Mouse (Mus musculus) forebrain, embryonic 11.5 days (tissue): ENCODE results near the gene Gm34653. TPM values are rescaled to one million over a fixed set of nuclear protein-coding genes. Genes with fewer than 3 reads are reported as not detected.
A peak's percentile ranks its signal among the peaks of the same experiment; 100 is the strongest.
"Not testable (repeated sequence)": the region's sequence is repeated elsewhere in the genome, so short reads cannot be mapped to it uniquely, and the experiment has no call there.

ENCODE experiments used
- ATAC-seq: fragments of 200-750 bp; cut with Nextera tagmentation; replicated peaks from 2 replicates; pipeline ENCODE4 v1.8.0; 2017; ENCODE audit warnings: moderate TSS enrichment; ENCODE audit not compliant: low FRiP score
- DNase-seq: peaks from one replicate; pipeline ENCODE4 v3.0.0-alpha.2; 2017; ENCODE audit warnings: low spot score
- H3K27ac ChIP-seq: fragments of 300-500 bp; sonication (generic); 2 replicates; pipeline ENCODE4 v1.5.1; 2014; ENCODE audit warnings: low read depth, low read length
- H3K27me3 ChIP-seq: fragments of 300-500 bp; sonication (generic); 2 replicates; pipeline ENCODE4 v1.6.1; 2014; ENCODE audit warnings: mild to moderate bottlenecking, low read length, mixed read lengths; ENCODE audit not compliant: control insufficient read depth, insufficient read depth
- H3K36me3 ChIP-seq: fragments of 300-500 bp; sonication (generic); 2 replicates; pipeline ENCODE4 v1.6.1; 2014; ENCODE audit warnings: mild to moderate bottlenecking, low read length, moderate library complexity, mixed read lengths; ENCODE audit not compliant: control insufficient read depth, insufficient read depth
- H3K4me1 ChIP-seq: fragments of 300-500 bp; sonication (generic); replicated peaks from 2 replicates; pipeline ENCODE4 v1.6.1; 2014; ENCODE audit warnings: low read length, mixed read lengths; ENCODE audit not compliant: control insufficient read depth, insufficient read depth
- H3K4me2 ChIP-seq: fragments of 300-500 bp; sonication (generic); 2 replicates; pipeline ENCODE4 v1.6.1; 2014; ENCODE audit warnings: low read depth, mild to moderate bottlenecking, low read length, moderate library complexity, mixed read lengths; ENCODE audit not compliant: severe bottlenecking
- H3K4me3 ChIP-seq: fragments of 300-500 bp; sonication (generic); 2 replicates; pipeline ENCODE4 v1.5.1; 2014; ENCODE audit warnings: low read depth, low read length
- H3K9ac ChIP-seq: fragments of 300-500 bp; sonication (generic); 2 replicates; pipeline ENCODE4 v1.6.1; 2014; ENCODE audit warnings: low read length
- H3K9me3 ChIP-seq: fragments of 300-500 bp; sonication (generic); 2 replicates; pipeline ENCODE4 v1.6.1; 2016; ENCODE audit warnings: low read length, mixed read lengths; ENCODE audit not compliant: control insufficient read depth
- WGBS: fragments of 180-500 bp; shearing (Covaris S2); extraction: QIAGEN DNeasy Blood & Tissue Kit; methylation state at CpG from one replicate; pipeline ENCODE4 v1.1.7; 2014; 5-methylcytosine and 5-hydroxymethylcytosine counted together
- polyA plus RNA-seq: library from polyadenylated mRNA; unstranded; fragments of >200 nt; fragmentation: Nextera tagmentation; extraction: Ambion mirVana; gene quantifications from 2 replicates; pipeline ENCODE4 v1.2.1, GENCODE M21; 2014

The Gm34653 gene
- not detected in 2 replicates for polyA plus RNA-seq

- not testable (repeated sequence) for H3K9me3 ChIP-seq, DNase-seq, H3K4me2 ChIP-seq, ATAC-seq, H3K4me1 ChIP-seq, H3K27me3 ChIP-seq, H3K36me3 ChIP-seq, H3K4me3 ChIP-seq, H3K9ac ChIP-seq, H3K27ac ChIP-seq
- WGBS, result 75% methylated on average over 11 of the region's 11 CpGs
Measured at GRCm38 (mm10) chr2:34832766-34833457, at the start of gene Gm34653. Gm34653 (plus strand) TSS chr2:34833007.

- no peak overlapping the region for H3K9ac ChIP-seq
- no peak overlapping the region for H3K4me3 ChIP-seq
- no peaks in the 10 kb centered on the region for H3K9me3 ChIP-seq
- no peaks in the 10 kb centered on the region for H3K4me1 ChIP-seq
- ATAC-seq (no peak), DNase-seq (no peak)
- peaks cover 12% of the 10 kb centered on the region for H3K36me3 ChIP-seq
- 93% methylated on average over 14 of the region's 14 CpGs for WGBS
- no peak overlapping the region for H3K27ac ChIP-seq
- H3K4me2 ChIP-seq, result no peak overlapping the region
- H3K27me3 ChIP-seq, result no peaks in the 10 kb centered on the region
Measured at GRCm38 (mm10) chr2:34783064-34784020, 49.5 kb upstream of the Gm34653 start.

GRCm38 (mm10) chr2:34784085-34784484, 48.7 kb upstream of the Gm34653 start:
- peak; percentile 70 for DNase-seq
- H3K9ac ChIP-seq, result no peak overlapping the region
- H3K36me3 ChIP-seq, result peaks cover 12% of the 10 kb centered on the region
- ATAC-seq, result no peak
- WGBS, result 75% methylated on average over 2 of the region's 2 CpGs
- no peak overlapping the region for H3K27ac ChIP-seq
- no peaks in the 10 kb centered on the region for H3K4me1 ChIP-seq
- H3K4me2 ChIP-seq, result no peak overlapping the region
- H3K4me3 ChIP-seq, result no peak overlapping the region
- no peaks in the 10 kb centered on the region for H3K27me3 ChIP-seq
- H3K9me3 ChIP-seq, result no peaks in the 10 kb centered on the region

GRCm38 (mm10) chr2:34790282-34790681, 42.5 kb upstream of the Gm34653 start:
- Histone ChIP-seq H3K36me3 (peaks cover 2% of the 10 kb centered on the region; the same call in 1 of the 2 replicates), H3K4me1 (no peaks in the 10 kb centered on the region), H3K4me3 (no peak overlapping the region), H3K27ac (no peak overlapping the region), H3K27me3 (no peaks in the 10 kb centered on the region), H3K9me3 (no peaks in the 10 kb centered on the region), H3K9ac (no peak overlapping the region), H3K4me2 (no peak overlapping the region)
- 95% methylated on average over 8 of the region's 8 CpGs for WGBS
- DNase-seq, result no peak
- ATAC-seq, result no peak

GRCm38 (mm10) chr2:34792543-34792942, 40.3 kb upstream of the Gm34653 start:
- 94% methylated on average over 2 of the region's 2 CpGs for WGBS
- H3K27ac ChIP-seq, H3K9me3 ChIP-seq, DNase-seq, H3K9ac ChIP-seq, H3K36me3 ChIP-seq, H3K27me3 ChIP-seq, H3K4me3 ChIP-seq, H3K4me2 ChIP-seq, H3K4me1 ChIP-seq, ATAC-seq: not testable (repeated sequence)

GRCm38 (mm10) chr2:34794511-34794910, 38.3 kb upstream of the Gm34653 start:
- no peaks in the 10 kb centered on the region; the same call in 1 of the 2 replicates for H3K36me3 ChIP-seq
- H3K9ac ChIP-seq, result no peak overlapping the region
- no peaks in the 10 kb centered on the region for H3K27me3 ChIP-seq
- no peak overlapping the region for H3K27ac ChIP-seq
- DNase-seq, result no peak
- WGBS, result 93% methylated on average over 2 of the region's 2 CpGs
- H3K9me3 ChIP-seq, result no peaks in the 10 kb centered on the region
- H3K4me3 ChIP-seq, result no peak overlapping the region
- no peak for ATAC-seq
- no peaks in the 10 kb centered on the region for H3K4me1 ChIP-seq
- no peak overlapping the region for H3K4me2 ChIP-seq

GRCm38 (mm10) chr2:34795426-34795825, 37.4 kb upstream of the Gm34653 start:
- 93% methylated on average over 7 of the region's 7 CpGs for WGBS
- ATAC-seq, result no peak
- no peaks in the 10 kb centered on the region for H3K27me3 ChIP-seq

GRCm38 (mm10) chr2:34799357-34800256, 33.2 kb upstream of the Gm34653 start, which contains the start of gene Rabepk:
Rabepk (minus strand) TSS chr2:34799912.
- Histone ChIP-seq H3K27me3 (no peaks in the 10 kb centered on the region), H3K9me3 (no peaks in the 10 kb centered on the region), H3K27ac (0 out of 2 replicates have a peak within 1 kb of the TSS, but pooled peaks have one; percentile 4), H3K4me3 (peak within 1 kb of the TSS; percentile 62), H3K36me3 (no peaks in the 10 kb centered on the region; the same call in 1 of the 2 replicates), H3K4me2 (peak within 1 kb of the TSS; percentile 73), H3K9ac (peak within 1 kb of the TSS; percentile 63), H3K4me1 (peaks cover 6% of the 10 kb centered on the region; the same call in 1 of the 2 replicates)
- DNase-seq, result peak; percentile 86
- 5% methylated on average over 44 of the region's 44 CpGs for WGBS
- ATAC-seq, result peak; percentile 70

More at GRCm38 (mm10) chr2:34795426-34795825, 37.4 kb upstream of the Gm34653 start:
- Histone ChIP-seq H3K27ac (no peak overlapping the region), H3K9ac (no peak overlapping the region), H3K4me3 (no peak overlapping the region), H3K4me1 (no peaks in the 10 kb centered on the region; the same call in 1 of the 2 replicates), H3K4me2 (no peak overlapping the region), H3K36me3 (no peaks in the 10 kb centered on the region; the same call in 1 of the 2 replicates), H3K9me3 (no peaks in the 10 kb centered on the region)
- DNase-seq, result no peak
